23 mouse cellular contexts compared by ENCODE assay signal in the genomic region with DNA sequence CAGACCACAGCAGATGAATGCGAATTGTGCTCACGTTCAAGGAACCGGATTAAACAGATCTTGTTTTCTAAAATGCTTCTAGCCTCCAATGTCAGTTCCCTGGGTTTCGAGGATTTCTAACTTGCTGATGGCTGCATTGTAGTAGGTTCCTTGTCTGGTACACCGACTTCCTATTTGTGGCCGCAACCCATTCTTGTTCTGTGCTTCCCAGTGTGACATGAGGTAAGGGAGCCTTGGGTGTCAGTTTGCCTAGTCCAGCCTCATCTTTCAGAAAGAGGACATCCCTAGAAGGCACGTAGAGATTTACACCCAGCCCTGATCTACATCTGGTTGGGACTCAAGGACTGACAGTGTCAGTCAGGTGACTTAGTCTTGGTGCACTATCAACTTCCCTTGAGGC. TPM values are rescaled to one million over a fixed set of nuclear protein-coding genes. Genes with fewer than 3 reads are reported as not detected.
DNase-seq lines count a peak whose midpoint lies in the region; ATAC-seq and TF ChIP-seq lines count a peak whose summit lies in the region.
"Had no signal": no experiment of that assay in that cellular context is flagged by ENCODE, and none has a peak within 500 bp of the region (broad histone marks: within the 10 kb centered on the region; RNA-seq: fewer than 3 reads in every experiment).

No protein-coding gene starts in this region.

- no peak for ATAC-seq in lung, postnatal 0 days
- peak; percentile 60 for ATAC-seq in megakaryocyte, adult 5-6 weeks (ENCODE audit: poor library complexity, severe bottlenecking)
- ATAC-seq in forebrain, embryonic 13.5 days: no peak
- ATAC-seq: activated CD4-positive, CD25-positive, alpha-beta regulatory T cell, adult 4 months; forebrain, embryonic 15.5 days; hindbrain, embryonic 16.5 days had no signal

- no peak overlapping the region for H3K4me2 ChIP-seq in lung, postnatal 0 days (replicated peaks; ENCODE audit: low read depth, low read length)
- H3K4me2 ChIP-seq in forebrain, embryonic 13.5 days: no peak overlapping the region
- H3K4me2 ChIP-seq: embryonic facial prominence, embryonic 12.5 days; embryonic facial prominence, embryonic 15.5 days; forebrain, embryonic 15.5 days; heart, embryonic 11.5 days; hindbrain, embryonic 13.5 days had no signal

- no peak overlapping the region for H3K9ac ChIP-seq in lung, postnatal 0 days (replicated peaks; ENCODE audit: low read depth)
- no peak overlapping the region for H3K9ac ChIP-seq in forebrain, embryonic 13.5 days
- H3K9ac ChIP-seq: embryonic facial prominence, embryonic 12.5 days; embryonic facial prominence, embryonic 15.5 days; forebrain, embryonic 15.5 days; hindbrain, embryonic 13.5 days had no signal

- H3K9me3 ChIP-seq in lung, postnatal 0 days (ENCODE audit: low read length): no peaks in the 10 kb centered on the region
- no peaks in the 10 kb centered on the region for H3K9me3 ChIP-seq in forebrain, embryonic 13.5 days (replicated peaks)
- H3K9me3 ChIP-seq: embryonic facial prominence, embryonic 12.5 days; embryonic facial prominence, embryonic 15.5 days; forebrain, embryonic 15.5 days; hindbrain, embryonic 10.5 days; hindbrain, embryonic 13.5 days had no signal

- peak; percentile 92 for DNase-seq in heart, adult 11 months
- no peak for DNase-seq in heart, postnatal 10 days
- no peak for DNase-seq in lung, postnatal 0 days (ENCODE audit: low spot score)
- no peak for DNase-seq in lung, postnatal 25 days (ENCODE audit: low spot score)
- DNase-seq in layer of hippocampus, postnatal 14 days (ENCODE audit: low spot score in 2 of 2): no peak
- DNase-seq: adrenal gland, adult 8-10 months; adrenal gland, postnatal 25 days; cerebellum, adult 18-20 months; cerebellum, adult 9-10 months; cerebellum, postnatal 14 days; gastrocnemius, postnatal 25 days; heart, postnatal 36 days had no signal

- H3K27me3 ChIP-seq in lung, postnatal 0 days (replicated peaks; ENCODE audit: insufficient read depth, low read length): no peaks in the 10 kb centered on the region
- H3K27me3 ChIP-seq in forebrain, embryonic 13.5 days: no peaks in the 10 kb centered on the region
- H3K27me3 ChIP-seq: embryonic facial prominence, embryonic 12.5 days; embryonic facial prominence, embryonic 15.5 days; forebrain, embryonic 15.5 days; hindbrain, embryonic 13.5 days had no signal

- H3K4me3 ChIP-seq in lung, postnatal 0 days (ENCODE audit: low read depth, low read length): no peak overlapping the region
- H3K4me3 ChIP-seq in forebrain, embryonic 13.5 days: no peak overlapping the region
- H3K4me3 ChIP-seq: embryonic facial prominence, embryonic 12.5 days; embryonic facial prominence, embryonic 15.5 days; erythroblast, embryonic 14.5 days; forebrain, embryonic 15.5 days; hindbrain, embryonic 10.5 days; hindbrain, embryonic 13.5 days had no signal

- 92% methylated on average over 7 of the region's 7 CpGs for WGBS in lung, postnatal 0 days
- WGBS in forebrain, embryonic 13.5 days: 86% methylated on average over 7 of the region's 7 CpGs

- H3K4me1 ChIP-seq in lung, postnatal 0 days (ENCODE audit: insufficient read depth, low read depth, low read length): peaks cover 3% of the 10 kb centered on the region; the same call in 1 of the 2 replicates
- no peaks in the 10 kb centered on the region for H3K4me1 ChIP-seq in forebrain, embryonic 13.5 days
- H3K4me1 ChIP-seq: embryonic facial prominence, embryonic 12.5 days; embryonic facial prominence, embryonic 15.5 days; forebrain, embryonic 15.5 days; hindbrain, embryonic 13.5 days had no signal

- H3K36me3 ChIP-seq in lung, postnatal 0 days (ENCODE audit: insufficient read depth, low read length): peaks cover 31% of the 10 kb centered on the region
- H3K36me3 ChIP-seq in forebrain, embryonic 13.5 days (ENCODE audit: poor library complexity, severe bottlenecking): peaks cover 57% of the 10 kb centered on the region

- no peak for TF ChIP-seq CTCF in lung, postnatal 0 days (IDR thresholded peaks at IDR 0.05)

- peak overlapping the region; percentile 32; the same call in 1 of the 2 replicates for H3K27ac ChIP-seq in lung, postnatal 0 days (ENCODE audit: low read length)
- no peak overlapping the region for H3K27ac ChIP-seq in forebrain, embryonic 13.5 days
- H3K27ac ChIP-seq: embryonic facial prominence, embryonic 12.5 days; embryonic facial prominence, embryonic 15.5 days; forebrain, embryonic 15.5 days; hindbrain, embryonic 10.5 days; hindbrain, embryonic 13.5 days had no signal

- intact Hi-C loops in heart, postnatal 10 days (cut with DNase I): loop anchor here (10.0 kb wide), 1 partner anchor 357 kb away; no protein-coding TSS in a partner anchor

- no peak for TF ChIP-seq EP300 in lung, postnatal 0 days (IDR thresholded peaks at IDR 0.05)

RNA-seq across cellular contexts. Expression of a gene that starts 12.6 kb away (rescaled TPM):
- total RNA-seq in heart, postnatal 10 days (2021): 10 to 100 TPM; 61.9 to 71.1 TPM
- polyA plus RNA-seq in lung, postnatal 0 days (2015; fragmentation: Nextera tagmentation; extraction: Ambion mirVana): 75.1 and 80.6 TPM in 2 replicates
- total RNA-seq in megakaryocyte, adult 5-6 weeks (2015): 56.7 and 62.7 TPM in 2 replicates
- 27.1 and 29.2 TPM in 2 replicates for total RNA-seq in megakaryocyte, adult 5-6 weeks (2017)
- 47.6 and 53.7 TPM in 2 replicates for polyA plus RNA-seq in forebrain, embryonic 13.5 days (2015; fragmentation: Nextera tagmentation; extraction: Ambion mirVana)
- total RNA-seq in layer of hippocampus, postnatal 14 days (2021): 10 to 100 TPM; 20.3 to 23.5 TPM
